Mouse (Mus musculus) limb, embryonic 12.5 days (tissue): ENCODE measurements around the gene Raet1e. TPM values are rescaled to one million over a fixed set of nuclear protein-coding genes. Genes with fewer than 3 reads are reported as not detected.

Source experiments
- ATAC-seq: fragments of 200-750 bp; cut with Nextera tagmentation; 2 replicates; pipeline ENCODE4 v1.8.0; 2017; ENCODE audit warnings: low read depth, moderate TSS enrichment; ENCODE audit not compliant: insufficient number of reproducible peaks, insufficient read depth, low FRiP score, low TSS enrichment
- H3K27ac ChIP-seq: fragments of 300-500 bp; sonication (generic); 2 replicates; pipeline ENCODE4 v1.5.1; 2016; ENCODE audit warnings: mild to moderate bottlenecking, moderate library complexity
- H3K27me3 ChIP-seq: fragments of 300-500 bp; sonication (generic); 2 replicates; pipeline ENCODE4 v1.6.1; 2016; ENCODE audit warnings: mild to moderate bottlenecking, moderate library complexity
- H3K36me3 ChIP-seq: fragments of 300-500 bp; sonication (generic); 2 replicates; pipeline ENCODE4 v1.6.1; 2016; ENCODE audit warnings: mild to moderate bottlenecking, moderate library complexity
- H3K4me1 ChIP-seq: fragments of 300-500 bp; sonication (generic); replicated peaks from 2 replicates; pipeline ENCODE4 v1.6.1; 2016
- H3K4me2 ChIP-seq: fragments of 300-500 bp; sonication (generic); 2 replicates; pipeline ENCODE4 v1.6.1; 2016; ENCODE audit warnings: mild to moderate bottlenecking, moderate library complexity
- H3K4me3 ChIP-seq: fragments of 300-500 bp; sonication (generic); replicated peaks from 2 replicates; pipeline ENCODE4 v1.5.1; 2016; ENCODE audit warnings: mild to moderate bottlenecking
- H3K9ac ChIP-seq: fragments of 300-500 bp; sonication (generic); replicated peaks from 2 replicates; pipeline ENCODE4 v1.6.1; 2016; ENCODE audit warnings: mild to moderate bottlenecking, moderate library complexity
- H3K9me3 ChIP-seq: fragments of 300-500 bp; sonication (generic); 2 replicates; pipeline ENCODE4 v1.6.1; 2016; ENCODE audit warnings: mild to moderate bottlenecking, moderate library complexity
- WGBS: fragments of 180-500 bp; shearing (Covaris S2); methylation state at CpG from one replicate; pipeline ENCODE4 v1.1.7; 2016; 5-methylcytosine and 5-hydroxymethylcytosine counted together
- polyA plus RNA-seq: library from polyadenylated mRNA; unstranded; fragments of >200 nt; fragmentation: Nextera tagmentation; extraction: Ambion mirVana; gene quantifications from 2 replicates; pipeline ENCODE4 v1.2.1, GENCODE M21; 2016

The Raet1e gene
- polyA plus RNA-seq, 1 experiment from 2014 or later: 14.1 TPM

DNA sequence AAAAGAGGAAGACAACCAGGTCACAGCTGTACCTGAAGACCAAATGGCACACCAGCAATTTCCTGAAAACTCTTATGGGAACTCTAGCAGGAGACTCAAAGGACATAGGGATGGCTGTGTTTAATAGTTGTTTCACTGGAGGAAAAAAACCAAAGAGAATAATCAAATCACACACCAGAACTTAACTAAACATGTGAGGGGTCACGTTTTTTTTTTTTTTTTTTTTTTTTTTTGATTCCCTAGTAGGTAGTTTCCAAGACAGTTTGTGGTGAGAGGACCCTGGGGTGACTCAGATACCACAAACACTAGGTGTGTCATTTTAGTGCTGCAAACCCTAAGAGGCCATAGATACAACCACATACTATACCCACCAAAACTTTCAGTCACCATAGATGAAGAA lies 137.3 kb downstream of the Raet1e start:
- Histone ChIP-seq H3K36me3 (no peaks in the 10 kb centered on the region), H3K4me3 (no peak overlapping the region), H3K27ac (no peak overlapping the region), H3K4me2 (no peak overlapping the region), H3K27me3 (no peaks in the 10 kb centered on the region), H3K9me3 (no peaks in the 10 kb centered on the region), H3K9ac (no peak overlapping the region), H3K4me1 (no peaks in the 10 kb centered on the region)
- 42% methylated on average over 1 of the region's 1 CpGs for WGBS
- ATAC-seq: no peak

DNA sequence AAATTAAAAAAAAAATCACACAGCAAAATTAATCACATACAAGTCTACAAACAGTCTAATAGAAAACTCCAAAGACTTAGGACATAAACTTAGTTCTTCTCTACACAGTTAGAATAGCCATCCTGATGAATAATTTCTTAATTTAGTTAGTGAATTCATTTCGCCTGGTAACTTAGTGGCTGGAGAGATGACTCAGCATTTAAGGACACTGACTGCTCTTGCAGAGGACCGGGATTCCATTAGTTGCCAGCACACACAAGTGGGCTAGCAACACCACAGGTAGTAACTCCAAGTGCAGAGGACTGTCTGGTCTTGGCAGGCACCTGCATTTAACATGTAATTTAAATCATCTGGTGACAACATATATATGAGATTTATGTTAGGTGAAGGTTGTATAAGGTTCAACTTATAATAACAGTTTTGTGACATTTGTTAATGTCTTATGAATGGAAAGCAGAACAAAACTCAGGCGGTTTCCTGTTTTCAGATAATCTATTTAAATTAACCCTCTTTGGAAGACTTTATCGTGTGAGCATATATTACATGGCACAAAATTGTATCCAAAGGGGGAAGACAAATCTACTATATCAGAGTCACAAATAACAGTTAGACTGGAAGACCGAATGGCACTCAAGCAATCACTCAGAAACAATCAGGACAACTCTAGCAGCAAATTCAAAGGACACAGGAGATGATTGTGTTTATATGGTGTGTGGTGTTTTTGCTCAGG lies 138.8 kb downstream of the Raet1e start:
- H3K27ac ChIP-seq: no peak overlapping the region
- 79% methylated on average over 5 of the region's 5 CpGs for WGBS
- no peak for ATAC-seq
- H3K4me3 ChIP-seq: no peak overlapping the region
- no peaks in the 10 kb centered on the region for H3K27me3 ChIP-seq
- no peaks in the 10 kb centered on the region for H3K4me1 ChIP-seq
- no peaks in the 10 kb centered on the region for H3K9me3 ChIP-seq
- H3K9ac ChIP-seq: no peak overlapping the region
- no peaks in the 10 kb centered on the region for H3K36me3 ChIP-seq
- H3K4me2 ChIP-seq: no peak overlapping the region

DNA sequence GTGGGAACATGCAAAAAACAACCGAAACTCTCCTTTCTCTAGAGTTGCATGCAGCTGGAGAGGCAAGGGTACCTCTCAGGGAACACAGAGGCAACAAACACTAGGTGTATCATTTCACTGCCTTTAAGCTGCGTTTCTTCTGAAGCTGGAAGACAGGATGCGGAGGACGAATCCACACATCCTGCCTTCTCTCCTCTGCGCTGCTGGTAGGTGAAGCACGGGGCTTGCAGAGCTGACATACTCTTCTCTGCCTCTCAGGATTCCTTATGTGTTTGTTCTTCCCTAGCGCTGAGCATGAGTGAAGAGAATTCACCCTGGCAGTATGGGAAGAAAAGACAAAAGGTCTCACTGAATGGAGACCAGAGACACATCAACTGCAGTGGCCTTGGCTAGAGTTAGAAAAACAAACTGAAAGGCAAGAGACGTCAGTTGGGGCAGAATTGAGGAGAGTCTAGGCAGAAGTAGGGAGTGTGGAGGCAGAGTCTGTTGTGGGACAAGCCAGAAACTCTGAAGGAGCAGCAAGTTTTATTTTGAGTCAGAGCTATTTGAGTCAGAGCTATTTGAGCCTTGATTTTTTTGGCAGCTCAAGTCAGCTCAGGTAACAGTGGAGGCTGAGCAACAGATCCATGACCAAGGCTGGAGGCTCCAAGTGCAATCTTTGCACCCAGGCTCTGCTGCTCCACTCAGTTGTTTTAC lies 139.5 kb downstream of the Raet1e start:
- Histone ChIP-seq H3K4me3 (no peak overlapping the region), H3K27ac (no peak overlapping the region), H3K4me2 (no peak overlapping the region)

DNA sequence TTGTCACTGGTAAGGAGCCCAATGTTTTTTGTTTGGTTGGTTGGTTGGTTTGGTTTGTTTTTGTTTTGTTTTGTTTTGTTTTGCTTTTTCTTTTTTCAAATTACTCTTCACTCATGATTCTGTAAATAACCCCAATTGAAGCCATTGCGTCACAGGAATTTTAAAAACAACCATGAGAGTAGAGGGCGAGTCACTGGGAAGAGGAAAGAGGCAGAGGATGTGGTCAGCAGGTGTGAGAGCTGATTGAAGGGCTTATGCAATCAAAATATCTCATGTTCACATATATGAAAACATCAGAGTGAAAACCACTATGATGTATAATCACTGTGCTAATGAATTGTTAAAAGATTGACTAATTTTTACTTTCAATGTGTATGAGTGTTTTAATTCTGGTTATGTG lies 141.0 kb downstream of the Raet1e start:
- Histone ChIP-seq H3K4me1 (no peaks in the 10 kb centered on the region), H3K4me2 (no peak overlapping the region), H3K36me3 (no peaks in the 10 kb centered on the region), H3K9me3 (no peaks in the 10 kb centered on the region), H3K27me3 (no peaks in the 10 kb centered on the region), H3K9ac (no peak overlapping the region), H3K27ac (no peak overlapping the region), H3K4me3 (no peak overlapping the region)
- WGBS: 86% methylated on average over 2 of the region's 2 CpGs
- no peak for ATAC-seq

More for the DNA sequence above, 139.5 kb downstream of the Raet1e start:
- WGBS: 70% methylated on average over 8 of the region's 8 CpGs
- no peaks in the 10 kb centered on the region for H3K9me3 ChIP-seq
- H3K9ac ChIP-seq: no peak overlapping the region
- no peaks in the 10 kb centered on the region for H3K4me1 ChIP-seq
- ATAC-seq: no peak
- no peaks in the 10 kb centered on the region for H3K36me3 ChIP-seq
- no peaks in the 10 kb centered on the region for H3K27me3 ChIP-seq

DNA sequence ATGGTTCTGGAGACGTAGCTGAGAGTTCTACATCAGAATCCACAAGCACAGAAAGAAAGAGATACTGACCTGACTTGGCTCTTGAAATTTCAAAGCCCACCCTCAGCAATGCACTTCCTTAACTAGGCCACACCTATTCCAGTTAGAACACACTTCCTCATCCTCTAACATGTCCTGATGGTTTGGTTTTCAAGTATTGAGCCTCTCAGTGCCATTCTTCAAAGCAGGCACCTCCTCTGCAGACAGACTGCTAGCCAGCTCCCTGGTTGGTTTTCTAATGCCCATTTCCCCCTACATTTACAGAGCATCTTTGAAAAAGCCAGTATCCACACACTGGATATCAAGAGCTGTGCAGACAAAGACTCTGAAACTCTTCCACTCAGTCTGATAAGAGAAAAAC lies 143.3 kb downstream of the Raet1e start:
- Histone ChIP-seq H3K4me3 (no peak overlapping the region), H3K36me3 (no peaks in the 10 kb centered on the region), H3K4me2 (no peak overlapping the region), H3K27ac (no peak overlapping the region), H3K9me3 (no peaks in the 10 kb centered on the region), H3K4me1 (no peaks in the 10 kb centered on the region), H3K9ac (no peak overlapping the region), H3K27me3 (no peaks in the 10 kb centered on the region)
- no peak for ATAC-seq
- WGBS: 94% methylated on average over 1 of the region's 1 CpGs

DNA sequence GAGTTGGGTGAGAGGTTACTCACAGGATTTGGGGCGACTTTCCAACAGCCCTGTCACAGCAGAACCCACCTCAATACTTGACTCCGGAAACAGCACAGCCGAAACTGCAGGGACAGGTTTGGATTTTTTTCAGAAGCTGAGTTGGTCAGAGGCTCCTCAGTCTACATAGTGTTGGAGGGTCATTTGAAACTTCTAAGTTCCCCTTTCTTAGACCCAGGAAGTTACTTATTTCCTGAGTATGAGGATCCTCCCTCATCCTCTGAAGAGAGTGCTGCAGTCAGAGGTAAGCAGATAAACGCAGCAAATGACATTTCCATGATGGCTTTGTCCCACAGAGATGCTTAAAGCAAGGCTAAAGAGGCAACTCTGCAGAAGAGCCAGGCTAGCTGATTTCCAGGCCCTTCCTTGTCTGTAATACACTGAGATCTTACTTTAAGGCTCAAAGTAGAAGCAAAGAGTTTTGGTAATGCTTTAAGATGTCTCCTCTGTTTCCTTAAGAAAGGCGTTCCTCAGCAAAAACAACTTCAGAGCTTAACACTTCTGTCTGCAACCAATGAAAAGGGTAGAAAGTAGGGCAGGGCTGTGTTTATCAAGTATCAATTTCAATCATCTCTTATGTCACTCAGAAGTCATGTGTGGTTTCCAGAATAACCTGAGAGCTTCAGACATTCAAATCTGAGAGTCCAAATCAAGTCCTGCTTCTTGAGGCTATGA lies 144.1 kb downstream of the Raet1e start:
- Histone ChIP-seq H3K27ac (no peak overlapping the region), H3K4me3 (no peak overlapping the region), H3K9ac (no peak overlapping the region), H3K36me3 (no peaks in the 10 kb centered on the region), H3K9me3 (no peaks in the 10 kb centered on the region), H3K27me3 (no peaks in the 10 kb centered on the region), H3K4me1 (no peaks in the 10 kb centered on the region), H3K4me2 (no peak overlapping the region)
- ATAC-seq: no peak
- 74% methylated on average over 5 of the region's 5 CpGs for WGBS

DNA sequence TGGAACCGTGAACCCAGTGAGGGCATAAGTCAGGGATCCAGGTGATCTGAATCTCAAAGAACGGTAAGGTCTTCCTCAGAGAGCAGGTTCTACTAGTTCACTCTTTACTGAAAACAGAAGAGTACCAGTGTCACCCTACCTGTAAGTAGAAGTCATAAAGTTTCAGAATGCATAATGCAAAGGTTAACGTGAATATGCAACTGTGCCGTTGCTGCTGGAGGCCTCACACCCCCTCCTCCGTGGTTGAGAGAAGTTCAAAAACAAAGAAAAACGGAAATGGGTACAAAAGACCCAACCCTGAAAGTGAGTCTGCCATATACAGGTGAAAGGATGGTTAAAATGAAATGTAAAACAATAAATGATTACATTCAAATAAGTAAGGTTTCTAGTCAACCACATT lies 145.4 kb downstream of the Raet1e start:
- Histone ChIP-seq H3K4me1 (no peaks in the 10 kb centered on the region), H3K9me3 (no peaks in the 10 kb centered on the region), H3K4me3 (no peak overlapping the region), H3K36me3 (no peaks in the 10 kb centered on the region), H3K9ac (no peak overlapping the region), H3K27ac (no peak overlapping the region), H3K27me3 (no peaks in the 10 kb centered on the region; the same call in 1 of the 2 replicates), H3K4me2 (no peak overlapping the region)
- no peak for ATAC-seq
- WGBS: 91% methylated on average over 6 of the region's 6 CpGs

DNA sequence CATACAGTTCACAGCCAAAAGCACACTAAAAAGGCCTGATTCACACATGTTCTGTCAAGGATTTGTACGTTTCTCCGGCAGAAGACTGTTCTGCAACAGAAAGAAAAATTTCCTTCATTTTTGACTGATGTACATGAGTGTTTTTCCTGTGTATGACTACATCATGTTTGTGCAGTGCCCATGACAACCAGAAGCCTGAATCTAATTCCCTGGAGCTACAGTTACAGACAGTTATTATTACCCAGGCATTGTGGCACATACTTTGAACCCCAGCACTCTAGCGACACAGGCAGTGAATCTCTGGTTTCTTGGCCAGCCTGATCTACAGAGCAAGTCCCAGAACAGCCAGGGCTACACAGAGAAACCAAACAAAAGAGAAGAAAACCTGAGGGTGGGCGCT lies 147.4 kb downstream of the Raet1e start:
- no peaks in the 10 kb centered on the region for H3K9me3 ChIP-seq
- H3K9ac ChIP-seq: no peak overlapping the region
- no peak overlapping the region for H3K4me2 ChIP-seq
- WGBS: 83% methylated on average over 4 of the region's 4 CpGs
- H3K27ac ChIP-seq: no peak overlapping the region
- H3K4me1 ChIP-seq: no peaks in the 10 kb centered on the region
- no peak for ATAC-seq
- no peaks in the 10 kb centered on the region for H3K36me3 ChIP-seq
- no peak overlapping the region for H3K4me3 ChIP-seq
- H3K27me3 ChIP-seq: no peaks in the 10 kb centered on the region; the same call in 1 of the 2 replicates

DNA sequence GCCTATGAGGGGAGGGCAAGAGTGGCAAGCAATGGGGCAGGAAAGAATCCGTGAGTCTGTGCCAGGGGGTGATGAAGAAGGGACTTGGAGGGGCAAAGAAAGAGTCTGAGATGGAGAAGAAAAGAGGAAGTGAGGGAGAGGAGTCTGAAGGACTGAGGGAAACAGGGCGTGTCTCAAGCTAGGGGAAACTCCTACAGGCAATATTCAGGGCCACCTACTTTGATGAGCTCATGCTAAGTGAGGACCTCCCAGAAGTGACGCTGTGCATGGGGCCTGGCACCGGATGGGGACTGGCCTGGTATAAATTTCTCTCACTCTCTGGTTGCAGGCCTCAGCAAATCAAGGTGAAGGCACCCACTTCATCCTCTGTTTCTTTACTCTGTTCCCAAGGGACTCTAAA lies 148.1 kb downstream of the Raet1e start:
- Histone ChIP-seq H3K4me3 (no peak overlapping the region), H3K36me3 (no peaks in the 10 kb centered on the region), H3K4me2 (no peak overlapping the region), H3K27me3 (no peaks in the 10 kb centered on the region; the same call in 1 of the 2 replicates), H3K9me3 (no peaks in the 10 kb centered on the region), H3K9ac (no peak overlapping the region), H3K4me1 (no peaks in the 10 kb centered on the region), H3K27ac (no peak overlapping the region)
- WGBS: 54% methylated on average over 4 of the region's 4 CpGs
- ATAC-seq: no peak

DNA sequence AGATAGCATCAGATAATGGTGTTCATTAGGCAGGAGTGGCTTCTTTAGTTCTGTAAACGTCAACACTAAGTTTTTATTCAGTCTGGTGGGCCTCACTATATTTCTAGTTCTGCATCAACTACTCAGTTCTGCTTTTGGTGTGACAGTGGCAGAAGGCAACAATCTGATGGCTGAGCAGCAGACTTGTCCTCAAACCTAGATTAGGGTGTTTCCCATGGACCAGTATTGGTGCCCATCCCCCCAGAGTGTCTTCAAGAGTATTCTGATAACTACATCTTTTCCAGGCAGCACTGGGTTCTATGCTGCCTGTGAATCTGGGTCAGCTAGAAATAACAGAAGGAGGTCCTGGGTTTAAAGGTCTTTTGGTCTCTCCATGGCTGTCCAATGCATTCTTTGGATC lies 149.9 kb downstream of the Raet1e start:
- H3K9ac ChIP-seq: no peak overlapping the region
- H3K4me1 ChIP-seq: no peaks in the 10 kb centered on the region
- H3K27ac ChIP-seq: no peak overlapping the region
- H3K4me3 ChIP-seq: no peak overlapping the region
- no peaks in the 10 kb centered on the region for H3K9me3 ChIP-seq
- H3K4me2 ChIP-seq: no peak overlapping the region
- WGBS: 74% methylated on average over 1 of the region's 1 CpGs
- H3K36me3 ChIP-seq: no peaks in the 10 kb centered on the region
- H3K27me3 ChIP-seq: no peaks in the 10 kb centered on the region; the same call in 1 of the 2 replicates
- no peak for ATAC-seq

DNA sequence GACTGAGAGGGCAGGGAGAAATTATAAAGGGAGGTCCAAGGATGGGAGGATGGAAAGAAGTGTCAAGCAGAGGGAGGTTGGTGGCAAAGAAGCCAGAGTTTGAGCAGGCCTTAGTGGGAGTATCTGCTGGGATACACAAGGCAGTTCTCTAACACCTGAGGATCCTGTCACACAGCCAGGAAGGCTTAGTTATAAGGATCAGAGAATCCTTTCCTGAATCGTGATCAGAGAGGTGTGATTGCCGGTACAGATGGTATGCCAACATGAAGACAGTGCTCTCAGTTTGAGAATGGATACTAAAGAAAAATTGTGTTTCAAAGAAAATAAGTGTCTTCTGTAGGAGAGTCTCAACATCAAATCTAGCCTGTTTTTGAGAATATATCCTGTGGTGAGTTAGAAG lies 164.5 kb downstream of the Raet1e start:
- ATAC-seq: no peak
- Histone ChIP-seq H3K27ac (no peak overlapping the region), H3K9ac (no peak overlapping the region), H3K9me3 (no peaks in the 10 kb centered on the region), H3K27me3 (no peaks in the 10 kb centered on the region), H3K36me3 (no peaks in the 10 kb centered on the region), H3K4me2 (no peak overlapping the region), H3K4me3 (no peak overlapping the region), H3K4me1 (no peaks in the 10 kb centered on the region)
- WGBS: 81% methylated on average over 2 of the region's 2 CpGs
